19 mouse cellular contexts compared by ENCODE assay signal in the genomic region with DNA sequence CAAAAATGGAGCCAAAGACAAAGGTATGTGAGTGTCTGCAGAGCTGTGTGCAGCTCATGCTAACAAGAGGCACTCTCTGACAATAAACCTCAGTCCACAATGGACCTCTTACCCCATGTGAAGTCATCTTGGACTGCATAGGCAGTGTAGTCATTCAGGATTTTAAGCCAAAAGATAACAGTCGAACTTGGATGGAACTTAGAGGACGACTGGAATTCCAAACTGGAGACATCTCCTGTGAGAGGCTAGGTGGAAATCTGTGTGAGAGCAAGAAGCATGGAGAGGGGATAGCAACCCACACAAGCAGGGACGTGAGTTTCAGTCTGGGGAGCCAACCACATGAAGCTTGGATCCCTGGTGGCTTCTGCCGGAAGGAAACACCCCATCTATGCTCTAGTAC.
"Had no signal": no experiment of that assay in that cellular context is flagged by ENCODE, and none has a peak within 500 bp of the region (broad histone marks: within the 10 kb centered on the region; RNA-seq: fewer than 3 reads in every experiment).

No protein-coding gene starts in this region.

- DNase-seq: lung, adult 18-20 months; lung, embryonic 14.5 days; lung, postnatal 10 days; lung, postnatal 4 days; midbrain, embryonic 14.5 days; retina, postnatal 1 day; right cerebral cortex, adult 18-20 months; right cerebral cortex, postnatal 25 days; right cerebral cortex, postnatal 4 days; thymus, adult 2 months; thymus, postnatal 25 days; thymus, postnatal 4 days had no signal

- H3K9me3 ChIP-seq: midbrain, embryonic 10.5 days; neural tube, embryonic 13.5 days; neural tube, embryonic 15.5 days; stomach, embryonic 15.5 days had no signal

- ATAC-seq: midbrain, embryonic 16.5 days had no signal

- H3K4me3 ChIP-seq: midbrain, embryonic 10.5 days; myocyte; neural tube, embryonic 13.5 days; neural tube, embryonic 15.5 days; stomach, embryonic 15.5 days had no signal

- H3K9ac ChIP-seq: lung, embryonic 14.5 days; neural tube, embryonic 13.5 days; neural tube, embryonic 15.5 days; stomach, embryonic 15.5 days had no signal

- H3K4me2 ChIP-seq: lung, embryonic 14.5 days; neural tube, embryonic 13.5 days; neural tube, embryonic 15.5 days; stomach, embryonic 15.5 days had no signal

- H3K4me1 ChIP-seq: neural tube, embryonic 13.5 days; stomach, embryonic 15.5 days had no signal

- H3K27ac ChIP-seq: midbrain, embryonic 10.5 days; neural tube, embryonic 13.5 days; neural tube, embryonic 15.5 days; stomach, embryonic 15.5 days; stomach, postnatal 0 days had no signal

- H3K36me3 ChIP-seq: midbrain, embryonic 10.5 days; neural tube, embryonic 13.5 days; neural tube, embryonic 15.5 days; stomach, embryonic 15.5 days had no signal

- H3K27me3 ChIP-seq: neural tube, embryonic 13.5 days; neural tube, embryonic 15.5 days; stomach, embryonic 15.5 days had no signal
